Mouse (Mus musculus): ENCODE data around the gene Ptpn21. TPM values are rescaled to one million over a fixed set of nuclear protein-coding genes. Genes with fewer than 3 reads are reported as not detected.

Gene Ptpn21
- polyA plus RNA-seq, 1 experiment = not detected

DNA sequence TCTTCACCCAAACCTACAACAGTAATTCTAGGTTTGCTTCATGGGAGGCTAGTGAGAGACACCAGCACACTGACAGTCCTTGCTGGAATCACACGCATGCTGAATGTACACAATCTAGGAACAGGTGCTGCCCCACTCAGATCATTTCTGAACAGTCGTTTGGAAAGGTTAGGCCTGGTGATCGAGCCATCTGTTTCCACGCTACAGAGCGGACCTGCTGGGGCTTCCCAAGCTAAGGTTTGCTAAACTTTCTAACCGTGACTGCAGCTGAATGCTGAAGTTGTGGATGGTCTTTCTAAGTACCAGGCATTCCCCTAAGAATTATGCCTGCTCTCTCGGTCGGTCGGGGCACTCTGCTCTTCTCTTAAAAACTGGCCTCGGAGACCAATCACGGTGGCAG, 6.5 kb downstream of the Ptpn21 start:
- Histone ChIP-seq H3K4me3 (replicated peaks) (no peak overlapping the region), H3K4me1 (ENCODE audit: control insufficient read depth) (peaks cover 24% of the 10 kb centered on the region), H3K9me3 (ENCODE audit: control insufficient read depth, low read length) (no peaks in the 10 kb centered on the region), H3K27me3 (ENCODE audit: control insufficient read depth) (peaks cover 14% of the 10 kb centered on the region), H3K36me3 (ENCODE audit: control insufficient read depth) (no peaks in the 10 kb centered on the region)
- TF ChIP-seq TAL1 (IDR thresholded peaks at IDR 0.05; ENCODE audit: low read length) = no peak
- no peak for TF ChIP-seq GATA1 (IDR thresholded peaks at IDR 0.05; ENCODE audit: low read length)

DNA sequence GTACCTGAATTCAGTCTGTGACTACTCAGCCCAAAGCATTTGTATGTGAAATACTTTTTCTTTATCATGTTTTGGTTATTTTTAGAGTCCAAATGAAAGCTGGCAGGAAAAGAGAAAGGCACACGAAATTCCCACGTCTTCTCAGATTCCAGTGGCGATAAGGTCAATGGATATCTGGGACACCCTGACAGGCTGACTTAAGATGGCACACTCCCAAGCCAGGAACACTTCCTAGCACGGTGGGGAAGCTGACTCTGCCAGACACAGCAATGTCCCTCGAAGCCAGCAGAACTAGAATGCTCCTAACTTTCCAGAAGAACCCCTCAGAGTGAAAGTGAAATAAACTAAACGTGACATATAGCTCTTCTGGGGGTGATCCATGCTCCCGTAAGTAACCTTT, 10.0 kb downstream of the Ptpn21 start:
- Histone ChIP-seq H3K4me1 (ENCODE audit: control insufficient read depth) (no peaks in the 10 kb centered on the region), H3K36me3 (ENCODE audit: control insufficient read depth) (no peaks in the 10 kb centered on the region), H3K9me3 (ENCODE audit: control insufficient read depth, low read length) (no peaks in the 10 kb centered on the region), H3K27me3 (ENCODE audit: control insufficient read depth) (no peaks in the 10 kb centered on the region), H3K4me3 (replicated peaks) (no peak overlapping the region)
- TF ChIP-seq TAL1 (IDR thresholded peaks at IDR 0.05; ENCODE audit: low read length) (no peak), GATA1 (IDR thresholded peaks at IDR 0.05; ENCODE audit: low read length) (no peak)

- Histone ChIP-seq H3K36me3 (ENCODE audit: control insufficient read depth) (no peaks in the 10 kb centered on the region), H3K4me3 (replicated peaks) (no peak overlapping the region), H3K27me3 (ENCODE audit: control insufficient read depth) (no peaks in the 10 kb centered on the region), H3K9me3 (ENCODE audit: control insufficient read depth, low read length) (no peaks in the 10 kb centered on the region), H3K4me1 (ENCODE audit: control insufficient read depth) (no peaks in the 10 kb centered on the region)
- TF ChIP-seq TAL1 (IDR thresholded peaks at IDR 0.05; ENCODE audit: low read length) (no peak), GATA1 (IDR thresholded peaks at IDR 0.05; ENCODE audit: low read length) (no peak)
Measured at GRCm38 (mm10) chr12:98726078-98726477, 11.1 kb downstream of the Ptpn21 start.

DNA sequence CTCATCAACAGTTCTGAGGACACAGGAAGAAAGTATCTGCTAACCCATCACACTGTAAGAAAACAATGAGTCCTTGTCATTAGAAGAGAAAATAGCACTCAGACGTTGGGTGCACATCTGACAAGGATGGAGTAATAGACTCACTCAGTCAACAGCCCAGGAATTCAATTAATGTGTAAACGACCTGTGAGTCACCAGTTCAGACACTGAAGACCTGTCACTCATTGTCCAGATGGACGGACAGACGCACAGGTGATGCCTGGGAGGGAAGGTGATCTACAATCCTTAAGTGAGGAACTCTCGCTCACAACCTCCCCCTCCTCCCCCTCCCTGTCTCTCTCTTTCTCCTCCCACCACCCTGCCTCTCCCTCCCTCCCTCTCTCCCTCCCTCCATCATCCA, 12.2 kb downstream of the Ptpn21 start:
- Histone ChIP-seq H3K4me3 (replicated peaks) (no peak overlapping the region), H3K4me1 (ENCODE audit: control insufficient read depth) (no peaks in the 10 kb centered on the region), H3K27me3 (ENCODE audit: control insufficient read depth) (no peaks in the 10 kb centered on the region), H3K9me3 (ENCODE audit: control insufficient read depth, low read length) (no peaks in the 10 kb centered on the region), H3K36me3 (ENCODE audit: control insufficient read depth) (no peaks in the 10 kb centered on the region)
- TF ChIP-seq GATA1 (IDR thresholded peaks at IDR 0.05; ENCODE audit: low read length) (no peak), TAL1 (IDR thresholded peaks at IDR 0.05; ENCODE audit: low read length) (no peak)

DNA sequence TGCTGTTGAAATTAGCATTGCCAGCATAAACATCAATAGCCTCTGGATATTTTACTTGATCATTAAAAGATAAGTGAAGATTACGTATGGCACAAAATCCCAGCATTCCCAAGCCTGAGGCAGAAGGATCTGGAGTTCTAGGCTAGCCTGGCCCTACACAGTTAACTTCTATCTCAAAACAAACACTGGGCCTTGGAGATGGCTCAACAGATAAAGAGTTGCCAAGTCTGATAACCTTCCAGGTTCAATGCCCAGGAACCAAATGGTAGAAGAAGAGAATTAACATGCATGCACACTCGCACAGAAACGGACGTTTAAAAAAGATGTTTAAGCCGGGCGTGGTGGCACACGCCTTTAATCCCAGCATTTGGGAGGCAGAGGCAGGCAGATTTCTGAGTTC, 13.0 kb downstream of the Ptpn21 start:
- Histone ChIP-seq H3K36me3 (ENCODE audit: control insufficient read depth) (no peaks in the 10 kb centered on the region), H3K9me3 (ENCODE audit: control insufficient read depth, low read length) (no peaks in the 10 kb centered on the region), H3K4me1 (ENCODE audit: control insufficient read depth) (no peaks in the 10 kb centered on the region), H3K27me3 (ENCODE audit: control insufficient read depth) (no peaks in the 10 kb centered on the region), H3K4me3 (replicated peaks) (no peak overlapping the region)
- TF ChIP-seq TAL1 (IDR thresholded peaks at IDR 0.05; ENCODE audit: low read length) = no peak
- no peak for TF ChIP-seq GATA1 (IDR thresholded peaks at IDR 0.05; ENCODE audit: low read length)

DNA sequence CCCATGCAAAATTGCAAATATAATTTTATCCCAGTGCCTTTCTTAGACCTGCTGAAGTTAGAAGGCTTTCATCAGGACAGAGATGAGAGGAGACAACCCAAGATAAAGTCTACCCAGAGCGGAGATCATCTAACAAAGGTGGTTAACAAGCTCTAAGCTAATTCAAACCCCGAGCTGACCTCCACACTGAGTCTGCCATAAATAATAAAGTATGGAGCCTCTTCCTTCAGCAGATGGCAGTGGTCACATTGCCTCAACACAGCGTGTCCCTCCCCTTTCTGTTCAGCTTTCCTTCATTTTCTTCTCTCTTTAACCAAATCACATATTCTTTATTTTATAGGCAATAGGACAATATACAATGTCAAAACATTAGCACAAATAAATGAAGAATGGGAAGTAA, 16.2 kb downstream of the Ptpn21 start:
- H3K9me3 ChIP-seq (ENCODE audit: control insufficient read depth, low read length) = no peaks in the 10 kb centered on the region
- H3K4me3 ChIP-seq (replicated peaks) = no peak overlapping the region
- TF ChIP-seq TAL1 (IDR thresholded peaks at IDR 0.05; ENCODE audit: low read length) = no peak
- TF ChIP-seq GATA1 (IDR thresholded peaks at IDR 0.05; ENCODE audit: low read length) = no peak
- H3K36me3 ChIP-seq (ENCODE audit: control insufficient read depth) = no peaks in the 10 kb centered on the region
- H3K27me3 ChIP-seq (ENCODE audit: control insufficient read depth) = no peaks in the 10 kb centered on the region
- H3K4me1 ChIP-seq (ENCODE audit: control insufficient read depth) = no peaks in the 10 kb centered on the region

DNA sequence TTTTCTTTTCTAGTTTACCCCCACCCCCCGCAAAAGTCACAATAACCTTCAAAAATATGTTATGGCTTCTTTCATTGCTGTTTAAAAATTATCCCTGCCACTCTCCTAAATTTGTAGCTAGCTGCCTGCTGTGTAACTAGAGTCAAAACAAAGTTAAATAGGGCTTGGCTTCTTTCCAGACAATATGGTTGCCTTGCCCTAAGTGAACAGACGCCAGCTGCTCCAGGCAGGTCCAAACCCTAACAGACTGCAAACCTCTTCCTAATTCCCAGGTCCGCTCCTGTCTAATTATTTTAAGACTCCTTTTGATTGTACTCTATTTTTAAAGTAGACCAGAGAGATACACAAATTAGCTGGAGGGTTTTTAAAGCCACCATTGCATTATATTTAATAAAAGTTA, 16.6 kb downstream of the Ptpn21 start:
- H3K36me3 ChIP-seq (ENCODE audit: control insufficient read depth) = no peaks in the 10 kb centered on the region
- no peaks in the 10 kb centered on the region for H3K4me1 ChIP-seq (ENCODE audit: control insufficient read depth)
- no peaks in the 10 kb centered on the region for H3K27me3 ChIP-seq (ENCODE audit: control insufficient read depth)
- TF ChIP-seq TAL1 (IDR thresholded peaks at IDR 0.05; ENCODE audit: low read length) = no peak
- no peak overlapping the region for H3K4me3 ChIP-seq (replicated peaks)
- H3K9me3 ChIP-seq (ENCODE audit: control insufficient read depth, low read length) = no peaks in the 10 kb centered on the region

DNA sequence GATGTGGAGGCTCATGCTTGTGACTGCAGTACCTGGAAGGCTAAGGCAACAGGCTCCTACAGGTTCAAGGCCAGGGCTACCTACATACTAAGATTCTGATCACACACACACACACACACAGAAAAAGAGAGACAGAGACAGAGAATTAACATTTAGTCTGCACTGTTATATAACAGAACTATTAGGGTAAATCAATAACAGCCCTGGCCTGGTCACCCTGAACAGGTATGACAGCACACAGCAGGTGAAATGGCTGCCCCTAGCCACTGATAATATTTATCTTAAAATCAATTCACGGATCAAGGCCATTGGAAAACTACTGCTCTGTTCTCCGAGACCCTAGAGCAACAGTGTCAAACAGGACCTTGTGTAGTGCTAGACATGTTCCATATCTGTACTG, 21.1 kb downstream of the Ptpn21 start:
- Histone ChIP-seq H3K4me1 (ENCODE audit: control insufficient read depth) (no peaks in the 10 kb centered on the region), H3K9me3 (ENCODE audit: control insufficient read depth, low read length) (no peaks in the 10 kb centered on the region), H3K4me3 (replicated peaks) (no peak overlapping the region), H3K36me3 (ENCODE audit: control insufficient read depth) (no peaks in the 10 kb centered on the region), H3K27me3 (ENCODE audit: control insufficient read depth) (no peaks in the 10 kb centered on the region)
- TF ChIP-seq GATA1 (IDR thresholded peaks at IDR 0.05; ENCODE audit: low read length) (no peak), TAL1 (IDR thresholded peaks at IDR 0.05; ENCODE audit: low read length) (no peak)

DNA sequence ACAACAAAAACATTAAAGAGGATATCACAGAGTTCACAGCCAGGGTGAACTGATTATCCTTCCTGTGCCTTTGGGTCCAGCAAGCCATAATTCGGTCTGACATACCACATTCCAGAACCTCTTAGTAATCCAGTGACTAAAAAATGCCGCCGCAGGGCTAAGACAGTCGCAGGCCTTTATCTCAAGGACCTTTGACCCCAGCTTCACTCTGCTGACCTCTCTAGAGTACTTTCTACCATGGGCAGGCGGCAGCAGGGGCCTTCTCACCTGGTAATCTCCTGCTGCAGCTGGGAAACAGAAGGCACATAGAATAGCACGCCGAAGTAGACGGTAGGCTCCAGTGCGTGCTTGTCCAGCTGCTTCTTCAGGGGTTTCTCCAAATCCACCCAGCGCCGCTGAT, 22.4 kb downstream of the Ptpn21 start:
- H3K36me3 ChIP-seq (ENCODE audit: control insufficient read depth) = no peaks in the 10 kb centered on the region

DNA sequence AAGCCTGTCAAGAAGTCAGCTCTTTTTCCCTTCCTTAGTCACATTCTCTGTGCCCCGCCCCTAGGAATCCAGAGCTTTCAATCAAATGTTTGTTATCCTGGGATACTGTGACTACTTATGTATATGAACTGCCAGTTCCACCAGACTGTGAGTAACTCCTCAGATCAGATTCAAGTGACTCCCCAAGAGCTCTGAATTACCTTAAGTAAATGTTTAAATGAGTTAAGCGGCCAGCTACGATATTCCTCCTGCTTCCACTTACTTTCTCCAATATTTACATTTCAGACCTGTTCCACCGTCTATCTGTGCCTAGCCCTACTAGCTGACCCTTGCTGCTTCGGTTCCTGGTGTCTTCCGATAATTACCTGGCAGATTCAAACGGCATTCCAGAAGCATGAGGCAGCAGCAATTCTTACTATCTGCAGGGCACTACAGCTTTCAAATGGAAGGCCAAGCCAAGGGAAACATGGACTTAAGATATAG, 23.5 kb downstream of the Ptpn21 start:
- TF ChIP-seq TAL1 (IDR thresholded peaks at IDR 0.05; ENCODE audit: low read length) = no peak
- TF ChIP-seq GATA1 (IDR thresholded peaks at IDR 0.05; ENCODE audit: low read length) = no peak
- no peaks in the 10 kb centered on the region for H3K36me3 ChIP-seq (ENCODE audit: control insufficient read depth)
- H3K9me3 ChIP-seq (ENCODE audit: control insufficient read depth, low read length) = no peaks in the 10 kb centered on the region
- no peaks in the 10 kb centered on the region for H3K4me1 ChIP-seq (ENCODE audit: control insufficient read depth)
- no peak overlapping the region for H3K4me3 ChIP-seq (replicated peaks)
- no peaks in the 10 kb centered on the region for H3K27me3 ChIP-seq (ENCODE audit: control insufficient read depth)

More for the DNA sequence above, 22.4 kb downstream of the Ptpn21 start:
- Histone ChIP-seq H3K27me3 (ENCODE audit: control insufficient read depth) (no peaks in the 10 kb centered on the region), H3K9me3 (ENCODE audit: control insufficient read depth, low read length) (no peaks in the 10 kb centered on the region), H3K4me3 (replicated peaks) (no peak overlapping the region), H3K4me1 (ENCODE audit: control insufficient read depth) (no peaks in the 10 kb centered on the region)
- TF ChIP-seq GATA1 (IDR thresholded peaks at IDR 0.05; ENCODE audit: low read length) (no peak), TAL1 (IDR thresholded peaks at IDR 0.05; ENCODE audit: low read length) (no peak)

All from erythroblast, embryonic 14.5 days (primary cell).